Mouse (Mus musculus) cerebellum, adult 2 months (tissue): Measurements from ENCODE around the gene Shb. TPM values are rescaled to one million over a fixed set of nuclear protein-coding genes. Genes with fewer than 3 reads are reported as not detected.
A peak's percentile ranks its signal among the peaks of the same experiment; 100 is the strongest.

Experiments used
- DNase-seq, 2 experiments: peaks; one replicate each; pipeline ENCODE4 v3.0.0; 2021
- H3K27ac ChIP-seq: fragments of 200-500 bp; 2 replicates; pipeline ENCODE4 v1.5.1; 2012; ENCODE audit warnings: low read length, control low read depth, inconsistent platforms; ENCODE audit not compliant: insufficient read depth
- H3K27me3 ChIP-seq: fragments of 200-500 bp; 2 replicates; pipeline ENCODE4 v1.6.1; 2012; ENCODE audit warnings: inconsistent platforms, mild to moderate bottlenecking, low read length, moderate library complexity; ENCODE audit not compliant: control insufficient read depth, insufficient read depth
- H3K4me1 ChIP-seq: fragments of 200-500 bp; 2 replicates; pipeline ENCODE4 v1.6.1; 2011; ENCODE audit warnings: low read length; ENCODE audit not compliant: control insufficient read depth, insufficient read depth
- H3K4me3 ChIP-seq: fragments of 200-500 bp; replicated peaks from 2 replicates; pipeline ENCODE3; 2011; ENCODE audit warnings: mild to moderate bottlenecking, low read depth, low read length, control low read depth; ENCODE audit not compliant: insufficient read depth
- CTCF ChIP-seq: fragments of 200-500 bp; IDR thresholded peaks from 2 replicates; pipeline ENCODE4 v1.5.1; 2011; ENCODE audit warnings: low read depth, mild to moderate bottlenecking, control low read depth, low read length, moderate library complexity, borderline replicate concordance; ENCODE audit not compliant: insufficient read depth
- POLR2A ChIP-seq: fragments of 200-500 bp; IDR thresholded peaks from 2 replicates; pipeline ENCODE4 v1.6.1; 2011; ENCODE audit warnings: low read length, control low read depth, borderline replicate concordance; ENCODE audit not compliant: insufficient read depth
- WGBS: fragments of 180-500 bp; shearing (Covaris S2); methylation state at CpG from one replicate; pipeline ENCODE4 v1.1.7; 2018; 5-methylcytosine and 5-hydroxymethylcytosine counted together
- polyA plus RNA-seq: library from polyadenylated mRNA; depleted of rRNA; stranded (reverse); fragments of >200 nt; gene quantifications from 2 replicates; pipeline ENCODE4 v1.2.3, GENCODE M21; 2012

Shb gene
- polyA plus RNA-seq, 1 experiment = 8.3 TPM

- no peak overlapping the region for H3K4me3 ChIP-seq
- TF ChIP-seq CTCF (peak; percentile 81), POLR2A (no peak)
- no peaks in the 10 kb centered on the region for H3K4me1 ChIP-seq
- no peak overlapping the region for H3K27ac ChIP-seq
- WGBS = 17% methylated on average over 11 of the region's 11 CpGs
- H3K27me3 ChIP-seq = no peaks in the 10 kb centered on the region
- DNase-seq = peak; percentile 25 to 44
Observed at GRCm38 (mm10) chr4:45418229-45418950, 113.9 kb downstream of the Shb start.

GRCm38 (mm10) chr4:45416314-45416713 is 116.0 kb downstream of the Shb start:
- H3K4me3 ChIP-seq = no peak overlapping the region
- H3K27ac ChIP-seq = no peak overlapping the region
- no peaks in the 10 kb centered on the region for H3K4me1 ChIP-seq
- no peaks in the 10 kb centered on the region for H3K27me3 ChIP-seq
- TF ChIP-seq CTCF (no peak), POLR2A (no peak)
- 45% methylated on average over 7 of the region's 7 CpGs for WGBS
- no peak for DNase-seq

DNA sequence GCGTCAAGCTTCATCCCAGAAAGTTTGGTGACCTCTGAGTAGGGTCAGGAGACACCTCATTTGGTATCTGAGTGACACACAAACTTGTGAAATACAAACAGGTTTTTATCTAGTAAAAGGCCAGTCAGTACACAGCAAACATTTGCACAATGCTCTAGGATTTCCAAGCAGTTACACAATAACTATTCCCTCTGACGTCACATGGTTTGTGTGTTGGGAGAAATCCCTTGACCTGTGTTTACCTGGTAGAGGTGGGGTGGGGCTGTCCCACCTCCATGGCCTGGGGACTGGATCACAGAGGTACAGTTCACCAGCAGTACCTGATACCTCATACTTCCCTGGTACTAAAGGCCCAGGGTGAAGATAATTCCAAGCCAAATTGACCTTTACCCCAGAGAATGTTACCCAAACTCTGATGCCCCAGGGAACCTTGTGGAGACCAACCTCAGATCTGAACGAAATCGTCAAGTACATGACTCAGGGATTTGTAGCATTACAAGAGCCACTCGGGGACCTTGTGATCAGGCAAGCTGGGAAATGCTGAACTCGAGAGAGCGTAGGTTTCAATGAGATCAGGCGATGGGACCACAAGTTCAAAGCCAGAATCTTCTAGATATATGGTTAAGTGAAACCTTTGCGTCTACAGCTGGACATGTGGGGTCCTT is 118.5 kb downstream of the Shb start:
- DNase-seq = no peak
- TF ChIP-seq CTCF = no peak
- Histone ChIP-seq H3K4me1 (no peaks in the 10 kb centered on the region), H3K27me3 (no peaks in the 10 kb centered on the region), H3K27ac (no peak overlapping the region), H3K4me3 (no peak overlapping the region)
- 91% methylated on average over 9 of the region's 9 CpGs for WGBS

GRCm38 (mm10) chr4:45412433-45413192 is 119.7 kb downstream of the Shb start:
- Histone ChIP-seq H3K27me3 (no peaks in the 10 kb centered on the region), H3K27ac (no peak overlapping the region), H3K4me1 (no peaks in the 10 kb centered on the region), H3K4me3 (no peak overlapping the region)
- no peak for DNase-seq
- 70% methylated on average over 16 of the region's 16 CpGs for WGBS
- TF ChIP-seq POLR2A (no peak), CTCF (no peak)

DNA sequence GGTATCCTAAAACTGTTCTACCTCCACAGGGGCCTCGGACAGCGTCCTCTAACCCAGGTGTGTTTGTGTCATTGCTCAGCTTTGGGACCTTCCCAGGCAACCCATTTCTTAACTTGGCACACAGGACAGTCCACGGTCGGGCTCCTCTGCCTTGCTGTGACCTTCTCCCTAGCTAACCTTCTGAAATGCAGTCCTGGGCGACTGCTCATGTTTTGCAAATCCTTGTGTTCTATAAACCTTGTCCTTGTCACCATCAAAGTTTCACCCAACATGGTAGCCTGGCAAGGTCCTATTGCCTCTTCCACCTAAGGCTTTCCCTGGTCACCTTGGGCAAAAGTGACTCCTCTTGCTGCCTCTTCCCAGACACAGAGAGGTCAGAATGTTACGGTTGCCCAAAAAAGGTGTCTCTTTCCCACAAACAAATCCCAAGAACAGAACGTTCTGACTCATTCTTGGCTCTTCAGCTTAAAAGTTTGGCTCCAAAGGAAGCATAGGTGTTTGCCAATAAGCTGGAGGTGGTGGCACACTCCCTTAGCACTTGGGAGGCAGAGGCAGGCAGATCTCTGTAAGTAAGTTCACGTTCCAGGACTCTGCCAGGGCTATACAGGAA is 121.0 kb downstream of the Shb start:
- Histone ChIP-seq H3K27ac (no peak overlapping the region), H3K27me3 (no peaks in the 10 kb centered on the region), H3K4me1 (peaks cover 3% of the 10 kb centered on the region), H3K4me3 (no peak overlapping the region)
- DNase-seq = no peak
- 91% methylated on average over 8 of the region's 8 CpGs for WGBS
- TF ChIP-seq CTCF (no peak), POLR2A (no peak)

- Histone ChIP-seq H3K4me3 (peak overlapping the region; percentile 92), H3K4me1 (peaks cover 5% of the 10 kb centered on the region)
- WGBS = 3% methylated on average over 10 of the region's 10 CpGs
Observed at GRCm38 (mm10) chr4:45409270-45409669, 123.0 kb downstream of the Shb start.

DNA sequence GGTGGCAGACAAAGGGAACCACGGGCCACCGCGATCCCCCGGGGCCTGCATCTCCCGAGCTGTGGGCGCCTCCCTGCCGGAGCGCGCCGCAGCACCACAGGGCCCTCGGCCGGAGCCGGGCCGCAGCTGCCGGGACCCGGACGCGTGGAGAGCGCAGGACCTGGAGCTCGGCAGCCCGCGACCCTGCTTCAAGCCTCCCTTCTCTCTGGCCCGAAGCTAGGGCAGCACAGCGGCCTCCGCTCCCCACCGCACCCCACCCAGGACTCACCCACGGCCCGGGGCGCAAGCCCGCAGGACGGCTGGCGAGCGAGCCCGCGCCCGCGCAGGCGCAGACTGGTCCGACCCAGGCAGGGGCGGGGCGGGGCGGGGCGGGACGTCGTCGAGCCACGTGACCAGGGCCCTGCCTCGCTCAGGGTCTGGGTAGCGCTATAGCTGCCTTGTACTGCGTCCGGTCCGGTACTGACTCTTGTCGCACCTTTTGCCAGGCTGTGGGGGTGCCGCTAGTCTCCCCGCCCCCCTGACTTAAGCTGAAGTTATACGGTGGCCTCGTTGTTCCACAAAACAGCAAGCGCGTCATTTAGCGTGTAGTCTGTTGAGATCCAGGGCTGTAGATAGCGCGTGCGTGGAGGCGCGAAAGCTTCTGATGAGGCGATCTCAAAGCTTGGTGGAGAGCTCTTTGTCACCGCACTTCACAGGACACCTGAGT is 123.7 kb downstream of the Shb start, which contains the start of gene Slc25a51:
Slc25a51 (minus strand) TSS at position 340 of the 706 bp plus-strand sequence.
- peak within 1 kb of the TSS; percentile 86 for H3K27ac ChIP-seq
- under 1% methylated on average over 66 of the region's 67 CpGs for WGBS
- peak; percentile 86 to 89 for DNase-seq
- peak; percentile 73; the same call in 1 of the 2 replicates for TF ChIP-seq POLR2A
- no peak for TF ChIP-seq CTCF
- H3K4me3 ChIP-seq = peak within 1 kb of the TSS; percentile 92
- H3K4me1 ChIP-seq = peaks cover 5% of the 10 kb centered on the region
- no peaks in the 10 kb centered on the region for H3K27me3 ChIP-seq

More at GRCm38 (mm10) chr4:45409270-45409669, 123.0 kb downstream of the Shb start:
- peak; percentile 62 to 66 for DNase-seq
- TF ChIP-seq POLR2A = peak; percentile 28; the same call in 1 of the 2 replicates
- TF ChIP-seq CTCF = no peak; the same call in 1 of the 2 replicates
- Histone ChIP-seq H3K27me3 (no peaks in the 10 kb centered on the region), H3K27ac (peak overlapping the region; percentile 86)
